Mouse (Mus musculus): Measurements from ENCODE around the gene 1700056E22Rik. TPM values are rescaled to one million over a fixed set of nuclear protein-coding genes. Genes with fewer than 3 reads are reported as not detected.

The 1700056E22Rik gene
- total and polyA plus RNA-seq, 2 experiments from 2014 or later: 1.2 to 1.7 TPM

DNA sequence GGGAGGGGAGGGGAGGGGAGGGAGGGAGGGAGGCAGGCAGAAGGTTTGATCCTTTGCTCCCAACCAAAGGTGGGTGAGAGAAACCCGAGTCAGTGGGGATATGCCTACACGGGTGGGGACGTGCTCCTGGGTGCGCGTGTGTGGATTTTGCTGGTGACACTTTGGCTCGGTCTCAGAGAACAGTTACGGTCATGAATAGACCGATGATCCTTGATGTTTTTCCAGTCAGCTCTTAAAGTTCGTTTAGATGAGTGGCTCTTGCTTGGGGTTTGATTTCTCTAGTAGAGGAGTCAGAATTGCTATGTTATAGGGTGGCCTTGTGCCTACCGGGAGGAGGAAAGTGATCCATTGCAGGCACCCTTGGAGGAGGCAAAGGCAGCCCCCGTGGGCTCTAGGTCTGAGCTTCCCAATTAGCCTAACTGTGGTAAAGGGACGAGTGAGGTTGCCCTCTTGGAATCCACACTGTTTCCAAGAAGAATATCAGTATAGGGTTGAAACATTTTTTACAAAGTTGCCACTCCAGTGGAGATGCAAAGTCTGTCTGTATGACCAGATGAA lies 1.3 kb upstream of the 1700056E22Rik start:
- no peaks in the 10 kb centered on the region for H3K9me3 ChIP-seq (ENCODE audit: low read length)
- H3K27ac ChIP-seq: no peak overlapping the region
- TF ChIP-seq CTCF (IDR thresholded peaks at IDR 0.05; ENCODE audit: low read depth): no peak
- H3K4me3 ChIP-seq (ENCODE audit: low read length): peak overlapping the region; percentile 56
- H3K4me1 ChIP-seq (ENCODE audit: insufficient read depth, low read length): no peaks in the 10 kb centered on the region
- no peak for ATAC-seq
- WGBS: 6% methylated on average over 12 of the region's 12 CpGs
- no peaks in the 10 kb centered on the region for H3K27me3 ChIP-seq (ENCODE audit: insufficient read depth, low read length)
- peak overlapping the region; percentile 51 for H3K9ac ChIP-seq (replicated peaks; ENCODE audit: low read length)
- DNase-seq (ENCODE audit: low spot score): peak; percentile 18
- peak overlapping the region; percentile 96 for H3K4me2 ChIP-seq (ENCODE audit: low read depth, low read length)
- no peaks in the 10 kb centered on the region for H3K36me3 ChIP-seq (ENCODE audit: insufficient read depth, low read length)

- ATAC-seq (no peak), DNase-seq (ENCODE audit: low spot score) (peak; percentile 45)
- H3K4me3 ChIP-seq (ENCODE audit: low read length): peak overlapping the region; percentile 56
- H3K4me2 ChIP-seq (ENCODE audit: low read depth, low read length): peak overlapping the region; percentile 96
- H3K9me3 ChIP-seq (ENCODE audit: low read length): no peaks in the 10 kb centered on the region
- H3K4me1 ChIP-seq (ENCODE audit: insufficient read depth, low read length): no peaks in the 10 kb centered on the region
- no peaks in the 10 kb centered on the region for H3K36me3 ChIP-seq (ENCODE audit: insufficient read depth, low read length)
- under 1% methylated on average over 12 of the region's 12 CpGs for WGBS
- no peaks in the 10 kb centered on the region for H3K27me3 ChIP-seq (ENCODE audit: insufficient read depth, low read length)
- peak overlapping the region; percentile 96 for H3K27ac ChIP-seq
- TF ChIP-seq CTCF (IDR thresholded peaks at IDR 0.05; ENCODE audit: low read depth): no peak
- H3K9ac ChIP-seq (replicated peaks; ENCODE audit: low read length): peak overlapping the region; percentile 42
Measured at GRCm38 (mm10) chr1:184034741-184035181, 660 bp upstream of the 1700056E22Rik start.

DNA sequence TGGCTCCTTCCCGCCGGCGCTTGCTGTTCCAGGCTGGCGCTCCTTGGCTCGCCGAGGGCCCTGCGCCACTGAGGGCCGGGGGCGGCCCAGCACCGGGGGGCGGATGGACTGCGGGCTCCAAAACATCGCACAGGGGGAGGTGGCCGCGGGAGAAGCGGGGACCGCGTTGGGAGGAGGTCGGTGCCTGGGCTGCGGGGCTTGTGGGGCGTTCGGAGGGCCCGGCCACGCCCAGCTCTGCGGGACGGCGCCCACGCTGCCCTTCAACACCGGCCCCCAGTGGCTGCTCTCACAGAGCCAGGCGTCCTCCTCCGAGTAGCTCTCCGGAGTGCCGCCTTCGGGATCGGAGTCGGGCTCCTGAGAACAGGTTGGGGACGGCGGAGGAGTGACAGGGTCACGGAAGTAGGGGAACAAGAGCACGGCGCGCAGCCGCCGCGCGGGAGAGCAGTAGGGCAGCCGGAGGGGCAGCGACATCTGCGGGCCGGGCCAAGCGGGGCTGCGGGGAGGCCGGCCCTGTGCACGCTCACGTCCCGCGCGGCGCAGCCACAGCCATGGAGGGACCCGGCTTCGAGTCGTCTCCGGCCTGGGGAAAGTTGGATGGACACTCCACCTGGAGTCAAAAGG lies 601 bp downstream of the 1700056E22Rik start:
- H3K27me3 ChIP-seq (ENCODE audit: insufficient read depth, low read length): no peaks in the 10 kb centered on the region
- TF ChIP-seq CTCF (IDR thresholded peaks at IDR 0.05; ENCODE audit: low read depth): peak; percentile 10; the same call in 1 of the 2 replicates

DNA sequence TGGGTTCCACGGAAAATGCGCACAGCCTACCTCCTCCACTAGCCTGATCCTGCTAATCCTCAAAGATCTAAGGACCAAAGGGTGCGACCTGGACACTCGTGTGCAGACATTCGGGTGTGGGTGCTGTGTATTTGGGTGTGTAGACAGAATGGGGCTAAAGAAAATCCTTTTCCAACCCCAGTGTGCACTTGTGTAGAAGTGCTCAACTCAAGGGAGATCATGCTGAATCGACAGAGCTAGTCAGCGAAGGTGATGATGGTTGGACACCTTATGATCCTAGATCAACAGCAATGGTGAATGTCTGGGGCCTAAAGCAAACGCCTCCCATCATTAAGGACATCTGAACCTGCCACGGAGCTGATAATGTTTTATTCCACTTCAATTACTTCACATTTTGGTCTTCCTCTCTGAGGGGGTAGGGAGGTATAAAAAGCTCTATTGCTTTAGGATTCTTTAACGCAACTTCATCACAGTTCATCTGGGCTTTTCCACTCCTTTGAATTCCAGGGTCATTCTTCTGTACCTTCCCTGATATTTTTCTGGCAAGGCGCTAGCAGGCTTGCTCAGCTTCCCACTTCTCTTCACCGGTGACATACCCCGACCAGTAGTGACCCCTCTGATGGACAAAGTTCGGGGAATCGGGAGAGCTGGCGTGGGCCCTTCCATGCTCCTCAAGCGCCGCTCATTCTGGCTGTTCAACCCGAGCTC lies 1.3 kb downstream of the 1700056E22Rik start:
- Histone ChIP-seq H3K4me1 (ENCODE audit: insufficient read depth, low read length) (no peaks in the 10 kb centered on the region), H3K27ac (peak overlapping the region; percentile 96), H3K9ac (replicated peaks; ENCODE audit: low read length) (peak overlapping the region; percentile 80), H3K9me3 (ENCODE audit: low read length) (no peaks in the 10 kb centered on the region), H3K27me3 (ENCODE audit: insufficient read depth, low read length) (no peaks in the 10 kb centered on the region), H3K4me3 (ENCODE audit: low read length) (peak overlapping the region; percentile 56), H3K4me2 (ENCODE audit: low read depth, low read length) (peak overlapping the region; percentile 96), H3K36me3 (ENCODE audit: insufficient read depth, low read length) (no peaks in the 10 kb centered on the region)
- no peak for DNase-seq (ENCODE audit: low spot score)
- 25% methylated on average over 19 of the region's 19 CpGs for WGBS
- no peak for ATAC-seq
- no peak for TF ChIP-seq CTCF (IDR thresholded peaks at IDR 0.05; ENCODE audit: low read depth)

More for the DNA sequence above, 601 bp downstream of the 1700056E22Rik start:
- H3K9me3 ChIP-seq (ENCODE audit: low read length): no peaks in the 10 kb centered on the region
- ATAC-seq: peak; percentile 0
- H3K9ac ChIP-seq (replicated peaks; ENCODE audit: low read length): peak overlapping the region; percentile 80
- H3K4me1 ChIP-seq (ENCODE audit: insufficient read depth, low read length): no peaks in the 10 kb centered on the region
- under 1% methylated on average over 62 of the region's 63 CpGs for WGBS
- H3K36me3 ChIP-seq (ENCODE audit: insufficient read depth, low read length): no peaks in the 10 kb centered on the region
- DNase-seq (ENCODE audit: low spot score): peak; percentile 61
- peak overlapping the region; percentile 96 for H3K4me2 ChIP-seq (ENCODE audit: low read depth, low read length)
- H3K27ac ChIP-seq: peak overlapping the region; percentile 96
- H3K4me3 ChIP-seq (ENCODE audit: low read length): peak overlapping the region; percentile 56

GRCm38 (mm10) chr1:184030070-184030802 lies 3.9 kb downstream of the 1700056E22Rik start:
- 91% methylated on average over 8 of the region's 8 CpGs for WGBS

GRCm38 (mm10) chr1:184027039-184027438 lies 7.1 kb downstream of the 1700056E22Rik start:
- H3K4me3 ChIP-seq (ENCODE audit: low read length): no peak overlapping the region
- DNase-seq (ENCODE audit: low spot score) (no peak), ATAC-seq (no peak)
- H3K4me1 ChIP-seq (ENCODE audit: insufficient read depth, low read length): no peaks in the 10 kb centered on the region
- no peak overlapping the region for H3K27ac ChIP-seq
- no peak for TF ChIP-seq CTCF (IDR thresholded peaks at IDR 0.05; ENCODE audit: low read depth)
- no peak overlapping the region for H3K4me2 ChIP-seq (ENCODE audit: low read depth, low read length)
- no peaks in the 10 kb centered on the region for H3K9me3 ChIP-seq (ENCODE audit: low read length)
- H3K9ac ChIP-seq (replicated peaks; ENCODE audit: low read length): no peak overlapping the region
- H3K36me3 ChIP-seq (ENCODE audit: insufficient read depth, low read length): no peaks in the 10 kb centered on the region
- WGBS: 90% methylated on average over 3 of the region's 3 CpGs
- no peaks in the 10 kb centered on the region for H3K27me3 ChIP-seq (ENCODE audit: insufficient read depth, low read length)

More at GRCm38 (mm10) chr1:184030070-184030802, 3.9 kb downstream of the 1700056E22Rik start:
- Histone ChIP-seq H3K36me3 (ENCODE audit: insufficient read depth, low read length) (no peaks in the 10 kb centered on the region), H3K4me1 (ENCODE audit: insufficient read depth, low read length) (no peaks in the 10 kb centered on the region), H3K4me3 (ENCODE audit: low read length) (no peak overlapping the region), H3K27ac (no peak overlapping the region), H3K27me3 (ENCODE audit: insufficient read depth, low read length) (no peaks in the 10 kb centered on the region), H3K9me3 (ENCODE audit: low read length) (no peaks in the 10 kb centered on the region), H3K4me2 (ENCODE audit: low read depth, low read length) (no peak overlapping the region), H3K9ac (replicated peaks; ENCODE audit: low read length) (no peak overlapping the region)
- ATAC-seq: no peak
- TF ChIP-seq CTCF (IDR thresholded peaks at IDR 0.05; ENCODE audit: low read depth): no peak
- no peak for DNase-seq (ENCODE audit: low spot score)

All from hindbrain, postnatal 0 days (tissue).